Comparison of ENCODE assay signal across 25 mouse cellular contexts in genomic region chr5:88616988-88617387, GRCm38 (mm10).
"Had no signal": no experiment of that assay in that cellular context is flagged by ENCODE, and none has a peak within 500 bp of the region (broad histone marks: within the 10 kb centered on the region; RNA-seq: fewer than 3 reads in every experiment).

No protein-coding gene starts in this region.

- H3K36me3 ChIP-seq: intestine, embryonic 15.5 days had no signal

- H3K9me3 ChIP-seq: heart, embryonic 13.5 days; heart, embryonic 15.5 days; hindbrain, embryonic 10.5 days; hindbrain, embryonic 12.5 days; intestine, embryonic 15.5 days; limb, embryonic 13.5 days; limb, embryonic 15.5 days had no signal

- H3K9ac ChIP-seq: heart, embryonic 13.5 days; heart, embryonic 15.5 days; hindbrain, embryonic 12.5 days; hindbrain, embryonic 14.5 days; intestine, embryonic 15.5 days; limb, embryonic 13.5 days; limb, embryonic 15.5 days had no signal

- H3K4me3 ChIP-seq: gastrocnemius, adult 2 months; heart, adult 2 months; heart, embryonic 13.5 days; heart, embryonic 15.5 days; hindbrain, embryonic 10.5 days; hindbrain, embryonic 12.5 days; intestine, embryonic 15.5 days; limb, embryonic 13.5 days; limb, embryonic 15.5 days had no signal

- H3K4me2 ChIP-seq: heart, embryonic 11.5 days; heart, embryonic 13.5 days; heart, embryonic 15.5 days; hindbrain, embryonic 12.5 days; hindbrain, embryonic 14.5 days; intestine, embryonic 15.5 days; limb, embryonic 13.5 days; limb, embryonic 15.5 days had no signal

- ATAC-seq: hindbrain, embryonic 16.5 days; inflammation-experienced regulatory T-cells, adult 6 months; intestine, embryonic 15.5 days; intestine, postnatal 0 days had no signal

- H3K4me1 ChIP-seq: heart, embryonic 13.5 days; heart, embryonic 15.5 days; hindbrain, embryonic 10.5 days; hindbrain, embryonic 12.5 days; intestine, embryonic 15.5 days; limb, embryonic 13.5 days; limb, embryonic 15.5 days had no signal

- H3K27ac ChIP-seq: gastrocnemius, adult 2 months; heart, adult 2 months; heart, embryonic 13.5 days; heart, embryonic 15.5 days; hindbrain, embryonic 10.5 days; hindbrain, embryonic 12.5 days; hindbrain, embryonic 14.5 days; intestine, embryonic 15.5 days; limb, embryonic 13.5 days; limb, embryonic 15.5 days had no signal

- H3K27me3 ChIP-seq: heart, embryonic 13.5 days; heart, embryonic 15.5 days; hindbrain, embryonic 12.5 days; intestine, embryonic 15.5 days; limb, embryonic 13.5 days; limb, embryonic 15.5 days had no signal

- DNase-seq: gastrocnemius, adult 2 months; gastrocnemius, postnatal 10 days; gastrocnemius, postnatal 25 days; heart, adult 2 months; heart, postnatal 14 days; heart, postnatal 4 days; kidney, adult 18-20 months; kidney, adult 8-10 months; kidney, postnatal 10 days; kidney, postnatal 25 days; layer of hippocampus, adult 9-11 months; layer of hippocampus, postnatal 36 days; left cerebral cortex, postnatal 4 days had no signal
